11 mouse cellular contexts compared by ENCODE assay signal in the genomic region with DNA sequence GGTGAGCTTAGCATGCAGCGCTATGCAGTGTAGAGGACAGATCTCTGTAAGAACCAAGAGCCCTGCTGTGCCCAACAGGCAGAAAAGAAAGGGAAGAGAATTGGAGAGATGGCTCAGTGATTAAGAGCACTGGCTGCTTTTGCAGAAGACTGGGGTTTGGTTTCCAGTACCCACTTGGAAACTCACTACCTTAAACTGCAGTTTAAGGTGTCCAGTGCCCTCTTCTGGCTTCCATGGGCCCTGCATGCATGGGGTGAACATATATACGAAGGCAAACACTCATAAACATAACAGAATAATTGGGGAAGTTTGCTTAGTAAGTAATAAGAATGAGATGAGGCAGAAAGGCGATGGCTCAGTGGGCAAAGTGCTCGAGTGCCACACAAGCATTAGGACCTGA.
DNase-seq lines count a peak whose midpoint lies in the region; ATAC-seq and TF ChIP-seq lines count a peak whose summit lies in the region.
"Had no signal": no experiment of that assay in that cellular context is flagged by ENCODE, and none has a peak within 500 bp of the region (broad histone marks: within the 10 kb centered on the region; RNA-seq: fewer than 3 reads in every experiment).

No protein-coding gene starts in this region.

- H3K9ac ChIP-seq in kidney, embryonic 15.5 days, result no peak overlapping the region
- H3K9ac ChIP-seq in ES-Bruce4 (ENCODE audit: low read depth, poor library complexity, severe bottlenecking), result no peak overlapping the region
- H3K9ac ChIP-seq in liver, embryonic 13.5 days, result no peak overlapping the region
- H3K9ac ChIP-seq: limb, embryonic 15.5 days had no signal

- TF ChIP-seq CTCF in gastrocnemius, adult 2 months (IDR thresholded peaks at IDR 0.05), result peak; percentile 16; the same call in 1 of the 2 replicates
- TF ChIP-seq CTCF in ES-Bruce4 (IDR thresholded peaks at IDR 0.05; ENCODE audit: low read depth, low read length), result peak; percentile 11

- no peaks in the 10 kb centered on the region for H3K9me3 ChIP-seq in kidney, embryonic 15.5 days (replicated peaks)
- no peaks in the 10 kb centered on the region; the same call in 1 of the 2 replicates for H3K9me3 ChIP-seq in ES-Bruce4 (replicated peaks; ENCODE audit: control insufficient read depth, insufficient read depth, low read length, poor library complexity, severe bottlenecking)
- H3K9me3 ChIP-seq in liver, embryonic 13.5 days (replicated peaks), result no peaks in the 10 kb centered on the region
- H3K9me3 ChIP-seq: limb, embryonic 15.5 days had no signal

- no peak overlapping the region for H3K27ac ChIP-seq in gastrocnemius, adult 2 months
- 0 out of 2 replicates have a peak overlapping the region, but pooled peaks have one; percentile 45 for H3K27ac ChIP-seq in kidney, embryonic 15.5 days
- H3K27ac ChIP-seq in ES-Bruce4 (ENCODE audit: insufficient read depth, low read length), result no peak overlapping the region
- peak overlapping the region; percentile 100 for H3K27ac ChIP-seq in liver, embryonic 13.5 days
- H3K27ac ChIP-seq: limb, embryonic 15.5 days had no signal

- peaks cover 25% of the 10 kb centered on the region for H3K4me1 ChIP-seq in kidney, embryonic 15.5 days
- H3K4me1 ChIP-seq in ES-Bruce4 (ENCODE audit: control insufficient read depth, insufficient read depth, low read length), result no peaks in the 10 kb centered on the region
- H3K4me1 ChIP-seq in liver, embryonic 13.5 days (replicated peaks), result peaks cover 83% of the 10 kb centered on the region

- H3K4me3 ChIP-seq in gastrocnemius, adult 2 months, result no peak overlapping the region
- H3K4me3 ChIP-seq in kidney, embryonic 15.5 days (replicated peaks), result no peak overlapping the region
- H3K4me3 ChIP-seq in ES-Bruce4 (ENCODE audit: low read depth, low read length), result no peak overlapping the region
- H3K4me3 ChIP-seq in liver, embryonic 13.5 days (replicated peaks), result no peak overlapping the region
- H3K4me3 ChIP-seq: erythroblast, embryonic 14.5 days; limb, embryonic 15.5 days had no signal

- intact Hi-C loops in gastrocnemius, adult 2 months (cut with DNase I), result no loop called here
- intact Hi-C loops in gastrocnemius, postnatal 14 days (cut with DNase I; ENCODE audit: low total_unique reads), result no loop called here

- no peak for TF ChIP-seq EP300 in ES-Bruce4 (IDR thresholded peaks at IDR 0.05; ENCODE audit: insufficient read depth, low read depth, low read length)

- no peak for ATAC-seq in kidney, embryonic 15.5 days (replicated peaks; ENCODE audit: low FRiP score)
- ATAC-seq in liver, embryonic 13.5 days (ENCODE audit: low read depth), result no peak

- H3K4me2 ChIP-seq in kidney, embryonic 15.5 days, result no peak overlapping the region
- H3K4me2 ChIP-seq in liver, embryonic 13.5 days, result no peak overlapping the region
- H3K4me2 ChIP-seq: limb, embryonic 15.5 days had no signal

- H3K27me3 ChIP-seq in kidney, embryonic 15.5 days, result no peaks in the 10 kb centered on the region
- no peaks in the 10 kb centered on the region for H3K27me3 ChIP-seq in ES-Bruce4 (ENCODE audit: control insufficient read depth, insufficient read depth, low read length, poor library complexity, severe bottlenecking)
- no peaks in the 10 kb centered on the region for H3K27me3 ChIP-seq in liver, embryonic 13.5 days
- H3K27me3 ChIP-seq: limb, embryonic 15.5 days had no signal

- H3K36me3 ChIP-seq in kidney, embryonic 15.5 days, result no peaks in the 10 kb centered on the region
- H3K36me3 ChIP-seq in ES-Bruce4 (ENCODE audit: control insufficient read depth, insufficient read depth, low read length, poor library complexity, severe bottlenecking), result no peaks in the 10 kb centered on the region
- no peaks in the 10 kb centered on the region for H3K36me3 ChIP-seq in liver, embryonic 13.5 days
- H3K36me3 ChIP-seq: limb, embryonic 15.5 days had no signal

- WGBS in kidney, embryonic 15.5 days, result 94% methylated on average over 4 of the region's 4 CpGs
- WGBS in liver, embryonic 13.5 days (ENCODE audit: insufficient replicate concordance), result 87% methylated on average over 4 of the region's 4 CpGs

- DNase-seq in gastrocnemius, adult 2 months, result no peak
- DNase-seq in gastrocnemius, postnatal 14 days, result no peak
- DNase-seq in kidney, adult 18-20 months, result no peak
- DNase-seq in liver, embryonic 13.5 days, result no peak
- DNase-seq in MN1 (ENCODE audit: low spot score), result no peak
- no peak for DNase-seq in right cerebral cortex, postnatal 14 days
- DNase-seq: thymus, postnatal 25 days had no signal

- TF ChIP-seq POLR2A in ES-Bruce4 (IDR thresholded peaks at IDR 0.05; ENCODE audit: insufficient read depth, low read length), result no peak

Comparison
In these comparisons a context has a peak if more than half of its experiments do, and no peak if none do; other contexts are left out.
1. H3K27ac ChIP-seq: peak in kidney, embryonic 15.5 days (single experiment) and liver, embryonic 13.5 days (single experiment); none in gastrocnemius, adult 2 months (single experiment) and ES-Bruce4 (single experiment).